Mouse (Mus musculus) cerebellum, adult 8-10 months (tissue): ENCODE results near the gene Trpc2.
"Not testable (repeated sequence)": the region's sequence is repeated elsewhere in the genome, so short reads cannot be mapped to it uniquely, and the experiment has no call there.

Experiments used
- DNase-seq: peaks from one replicate; pipeline ENCODE4 v3.0.0; 2022

Trpc2 gene

DNA sequence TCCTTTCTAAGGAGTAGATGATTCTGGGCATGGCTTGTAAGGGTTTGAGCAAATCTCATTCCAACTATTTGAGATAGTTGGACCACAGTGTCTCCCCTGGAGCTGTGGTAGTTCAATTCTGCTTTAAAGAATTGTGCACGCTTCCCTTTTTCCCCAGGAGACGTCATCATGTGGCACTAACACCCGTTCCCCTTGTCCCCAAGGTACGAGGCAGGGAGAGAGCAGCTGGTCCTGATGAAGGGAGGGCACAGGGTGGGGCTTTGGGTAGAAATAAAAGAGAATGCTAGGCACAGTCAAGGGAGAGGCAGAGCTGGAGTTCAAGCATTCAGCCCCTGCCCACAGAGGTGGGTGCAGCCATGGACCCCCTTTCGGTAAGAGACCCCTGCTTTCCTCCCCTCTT lies at the start of gene Trpc2:
Trpc2 (plus strand) TSS at position 301 of the 400 bp plus-strand sequence.
- DNase-seq: no peak

DNA sequence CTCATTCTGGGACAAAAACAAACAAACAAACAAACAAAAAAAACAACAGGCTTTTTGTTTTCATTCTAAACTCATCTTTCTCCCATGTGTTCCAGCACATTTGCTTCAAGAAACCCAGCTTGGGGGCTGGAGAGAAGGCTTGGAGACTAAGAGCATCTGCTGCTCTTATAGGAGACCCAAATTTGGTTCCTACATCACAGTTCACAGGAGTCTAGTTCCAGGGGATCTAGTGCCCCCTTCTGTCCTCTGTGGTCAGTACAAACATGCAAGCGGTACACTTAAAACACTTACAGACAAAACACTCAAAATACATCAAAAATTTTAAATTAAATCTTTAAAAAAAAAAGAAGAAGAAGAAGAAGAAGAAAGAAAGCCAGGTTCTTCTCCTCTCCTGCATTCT lies 48.0 kb upstream of the Trpc2 start:
- no peak for DNase-seq

DNA sequence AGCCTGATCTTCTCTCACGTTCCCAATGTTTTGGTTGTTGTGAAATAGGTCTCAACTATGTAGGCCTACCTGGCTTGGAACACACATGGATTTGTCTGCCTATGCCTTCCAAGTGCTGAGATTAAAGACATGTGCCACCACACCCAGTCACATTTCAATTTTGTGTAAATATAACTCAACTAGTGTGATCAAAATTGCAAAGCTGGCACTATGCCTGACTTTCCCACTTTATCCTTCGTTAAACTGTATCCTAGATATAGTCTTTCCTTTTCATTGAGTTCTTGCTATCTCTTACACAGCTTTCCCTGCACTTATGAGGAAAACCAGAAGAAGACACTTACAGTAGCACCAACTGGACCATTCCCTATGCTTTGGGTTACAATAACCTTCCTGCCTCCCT lies 47.4 kb upstream of the Trpc2 start:
- no peak for DNase-seq

DNA sequence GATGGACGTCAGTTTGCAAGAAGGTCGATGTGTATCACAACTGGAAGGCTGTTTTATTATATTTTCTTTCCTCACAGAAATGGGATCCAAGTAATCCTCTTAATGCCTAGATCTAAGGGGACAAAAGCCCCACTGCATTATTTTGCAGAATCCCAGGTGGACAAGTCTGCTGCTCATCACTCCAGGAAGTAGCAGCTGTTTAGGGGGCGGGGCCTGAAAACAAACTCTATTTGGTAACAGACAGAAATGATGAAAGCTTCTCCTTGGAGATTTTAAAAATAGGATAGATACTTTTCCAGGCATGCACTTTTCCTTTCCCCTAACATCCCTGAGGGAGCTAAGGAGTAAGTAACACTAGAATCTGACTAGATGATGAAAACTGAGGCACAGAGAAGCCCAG lies 45.6 kb upstream of the Trpc2 start:
- no peak for DNase-seq

DNA sequence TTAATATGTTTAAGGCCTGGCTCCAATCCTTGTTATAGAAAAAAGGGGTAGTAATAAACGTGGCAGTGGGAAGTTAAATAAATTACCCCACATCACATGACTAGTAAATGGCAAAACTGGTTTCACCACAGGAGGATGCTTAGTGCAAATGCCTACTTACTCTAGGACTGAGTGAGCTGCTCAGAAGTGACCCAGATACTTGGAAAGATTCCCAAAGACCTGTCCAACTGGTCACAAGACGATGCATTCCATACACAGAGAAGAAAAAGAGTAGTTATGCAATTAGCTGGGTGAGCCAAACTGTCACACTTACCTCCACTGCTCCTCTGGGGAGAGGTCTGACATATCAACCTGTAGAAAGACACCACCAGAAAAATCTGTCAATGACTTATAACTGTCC lies 40.6 kb upstream of the Trpc2 start:
- DNase-seq: no peak

DNA sequence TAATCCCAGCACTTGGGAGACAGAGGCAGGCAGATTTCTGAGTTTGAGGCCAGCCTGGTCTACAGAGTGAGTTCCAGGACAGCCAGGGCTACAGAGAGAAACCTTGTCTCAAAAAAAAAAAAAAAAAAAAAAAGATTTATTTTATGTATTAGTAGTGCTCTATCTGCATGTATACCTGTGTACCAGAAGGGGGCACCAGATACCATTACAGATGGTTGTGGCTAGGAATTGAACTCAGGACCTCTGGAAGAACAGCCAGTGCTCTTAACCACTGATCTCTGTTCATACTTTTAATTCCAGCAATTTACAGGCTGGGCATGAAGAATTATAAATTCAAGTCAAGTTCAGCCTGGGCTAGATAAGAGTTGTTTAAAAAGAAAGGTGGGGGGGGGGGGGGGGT lies 34.4 kb upstream of the Trpc2 start:
- not testable (repeated sequence) for DNase-seq

DNA sequence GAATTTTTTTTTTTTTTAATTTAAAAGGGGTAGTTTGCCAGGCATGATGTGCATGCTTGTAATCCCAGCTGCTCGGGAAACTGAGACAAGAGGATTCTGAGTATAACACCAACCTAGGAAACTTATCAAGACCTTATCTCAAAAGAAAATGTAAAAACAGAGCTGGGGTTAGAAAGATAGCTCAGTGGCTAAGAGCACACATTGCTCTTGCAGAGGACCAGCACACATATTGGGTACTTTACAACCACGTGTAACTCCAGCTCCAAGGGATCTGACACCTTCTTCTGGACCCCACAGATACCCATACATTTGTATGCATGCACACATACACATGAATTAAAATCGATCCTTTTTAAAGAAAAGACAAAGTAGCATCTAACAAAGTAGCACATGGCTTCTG lies 21.6 kb upstream of the Trpc2 start:
- no peak for DNase-seq

DNA sequence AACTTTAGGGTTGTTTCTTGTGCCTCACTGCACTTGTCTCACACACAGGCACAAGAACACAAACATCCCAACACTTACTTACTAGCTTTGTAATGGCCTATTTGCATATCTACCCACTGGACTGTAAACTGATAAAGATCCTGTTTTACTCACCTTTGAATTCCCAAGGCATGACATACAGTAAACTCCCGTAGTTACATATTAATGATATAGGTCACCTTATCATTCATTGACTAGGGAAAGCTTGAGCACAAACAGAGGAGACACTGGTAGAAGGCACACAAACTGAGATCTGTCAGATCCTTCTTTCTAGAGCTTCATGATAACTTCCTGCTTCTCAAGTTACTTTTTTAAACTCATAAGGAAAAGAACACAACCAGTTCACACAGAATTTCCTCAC lies 20.7 kb upstream of the Trpc2 start:
- DNase-seq: no peak

DNA sequence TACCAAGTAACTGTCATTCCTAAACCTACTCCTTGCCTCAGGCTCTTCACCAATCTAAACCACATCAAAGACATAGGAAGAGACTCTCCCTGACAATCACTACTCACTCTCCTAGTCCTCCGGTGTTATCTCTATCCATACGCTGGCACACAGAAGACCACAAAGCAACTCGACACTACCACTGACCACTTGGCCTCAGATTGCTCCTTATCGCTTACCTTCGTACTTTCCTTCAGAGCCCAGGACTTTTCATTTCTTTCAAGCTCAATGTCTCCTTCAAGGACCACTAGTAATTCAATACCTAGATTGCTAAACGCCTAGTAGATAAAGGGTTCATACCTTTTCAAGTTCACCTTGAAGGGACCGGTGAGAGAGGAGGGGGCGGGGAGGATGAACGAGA lies 19.0 kb upstream of the Trpc2 start:
- DNase-seq: no peak

DNA sequence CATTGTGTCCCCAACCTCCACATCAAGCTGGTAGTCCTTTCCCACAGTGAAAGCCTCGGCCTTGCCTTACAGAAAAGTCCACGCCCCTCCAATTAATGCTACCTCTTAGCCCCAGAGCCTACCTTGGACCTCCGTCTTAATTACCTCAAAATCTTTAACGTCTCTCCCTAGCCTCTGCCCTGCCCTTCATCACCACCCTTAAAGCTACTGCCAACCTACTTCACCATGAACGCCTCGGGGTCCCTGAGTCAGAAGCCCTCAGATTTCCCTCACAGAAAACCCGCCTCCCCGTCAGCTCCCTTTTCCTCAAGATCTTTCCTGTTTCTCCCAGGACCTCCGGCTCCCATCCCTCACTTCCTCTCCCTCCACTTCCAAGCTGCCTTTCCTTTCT lies 18.3 kb upstream of the Trpc2 start:
- DNase-seq: no peak

DNA sequence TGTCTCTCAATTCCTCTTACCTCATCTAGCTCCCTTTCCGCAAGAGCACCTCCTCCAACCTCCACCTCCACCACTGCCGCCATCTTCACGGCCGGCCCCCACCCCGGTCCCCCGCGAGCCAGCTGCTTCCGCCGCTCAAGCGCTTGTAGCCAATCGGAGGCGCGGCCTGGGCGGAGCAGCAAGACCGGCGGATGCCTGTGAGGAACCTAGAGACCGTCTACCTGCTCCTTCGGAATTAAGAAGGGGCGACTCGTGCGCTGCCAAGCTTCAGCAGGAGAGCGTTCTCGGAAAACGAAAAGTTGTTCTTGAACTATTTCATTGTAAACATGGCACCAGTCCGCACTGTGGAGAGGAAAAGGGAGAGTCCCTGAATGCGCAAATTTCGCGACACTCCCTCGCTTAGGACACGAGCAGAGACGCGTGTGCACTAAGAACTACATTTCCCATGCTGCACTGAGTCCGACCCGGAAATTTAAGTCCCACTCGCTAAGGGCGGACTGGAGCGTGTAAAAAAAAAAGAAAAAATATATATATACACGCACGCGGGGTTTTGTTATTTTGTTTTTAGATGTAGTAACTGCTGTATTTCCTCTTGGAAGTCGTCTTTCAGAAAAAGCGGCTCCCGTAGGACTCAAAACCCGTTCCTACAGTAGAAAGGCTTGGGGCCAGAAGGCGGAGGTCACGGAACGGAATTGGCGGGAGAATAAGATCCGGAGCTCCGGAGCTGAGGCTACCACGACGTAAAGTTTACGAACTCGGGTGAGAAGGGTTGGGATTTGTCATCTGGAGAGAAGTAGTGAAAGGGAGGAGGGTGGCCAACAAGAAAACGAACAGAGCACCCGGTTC lies 17.6 kb upstream of the Trpc2 start, which contains the start of the genes Rnf121, Xndc1 and Xntrpc:
Rnf121 (minus strand) TSS at position 424 of the 846 bp plus-strand sequence.
Xndc1 (plus strand) TSS at position 466 of the 846 bp plus-strand sequence.
Xntrpc (plus strand) TSS at position 668 of the 846 bp plus-strand sequence.
- peak; percentile 89 for DNase-seq

DNA sequence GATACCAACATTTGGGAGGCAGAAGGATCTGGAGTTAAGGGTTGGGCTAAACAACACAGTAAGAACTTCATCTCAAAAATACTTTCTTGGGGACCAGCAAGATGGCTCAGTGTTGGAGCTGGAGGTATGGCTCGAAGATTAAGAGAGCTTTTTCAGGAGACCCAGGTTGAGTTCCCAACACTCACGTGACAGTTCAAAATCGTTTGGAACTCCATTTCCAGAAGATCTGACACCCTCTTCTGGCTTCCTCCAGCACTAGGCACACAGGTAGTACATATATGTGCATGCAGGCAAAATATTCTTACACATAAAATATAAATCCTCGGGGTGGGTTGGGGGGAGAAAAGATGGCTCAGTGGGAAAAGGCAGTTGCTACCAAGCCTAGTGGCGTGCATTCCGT lies 16.6 kb upstream of the Trpc2 start:
- DNase-seq: no peak

DNA sequence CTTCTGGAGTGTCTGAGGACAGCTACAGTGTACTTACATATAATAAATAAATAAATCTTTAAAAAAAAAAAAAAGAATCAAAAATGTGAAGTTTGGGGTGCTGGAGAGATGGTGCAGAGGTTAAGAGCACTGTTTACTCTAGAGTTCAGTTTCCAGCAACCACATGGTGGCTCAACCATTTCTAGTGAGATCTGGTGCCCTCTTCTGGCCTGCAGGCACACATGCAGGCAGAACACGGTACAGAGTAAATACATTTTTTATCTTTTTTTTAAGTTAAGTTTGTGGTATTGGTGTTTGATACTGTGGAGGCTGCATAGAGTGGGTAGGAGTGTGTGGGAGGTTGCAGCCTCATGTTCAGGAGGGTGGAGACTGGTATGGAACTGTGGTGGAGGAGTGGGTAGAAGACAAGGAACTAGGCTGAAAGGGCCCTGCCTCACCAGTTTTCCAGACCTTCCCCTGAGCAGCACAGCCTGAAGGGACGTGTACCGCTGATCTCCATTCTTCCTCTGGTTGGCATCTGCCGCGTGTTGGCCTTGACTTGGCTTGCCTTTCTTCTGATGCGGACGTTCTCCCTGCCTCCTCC lies 6.1 kb upstream of the Trpc2 start:
- DNase-seq: no peak

DNA sequence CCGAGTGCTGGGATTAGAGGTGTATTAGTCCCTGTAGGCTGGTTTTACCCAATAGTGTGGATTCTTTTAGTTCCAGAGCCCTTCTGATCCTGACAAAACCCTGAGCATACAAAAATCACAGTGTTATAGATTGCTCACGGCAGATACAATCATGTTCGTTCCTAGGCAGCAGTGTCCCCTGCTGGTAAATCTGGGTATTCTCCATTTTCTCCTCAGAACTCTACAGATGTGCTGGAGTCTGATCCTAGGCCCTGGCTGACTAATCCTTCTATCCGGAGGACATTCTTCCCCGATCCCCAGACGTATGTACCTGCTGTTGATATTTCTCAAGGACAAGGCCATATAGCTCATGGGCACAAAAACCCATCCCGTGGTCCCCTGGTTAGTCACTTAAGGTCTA lies 4.4 kb upstream of the Trpc2 start:
- peak; percentile 30 for DNase-seq

DNA sequence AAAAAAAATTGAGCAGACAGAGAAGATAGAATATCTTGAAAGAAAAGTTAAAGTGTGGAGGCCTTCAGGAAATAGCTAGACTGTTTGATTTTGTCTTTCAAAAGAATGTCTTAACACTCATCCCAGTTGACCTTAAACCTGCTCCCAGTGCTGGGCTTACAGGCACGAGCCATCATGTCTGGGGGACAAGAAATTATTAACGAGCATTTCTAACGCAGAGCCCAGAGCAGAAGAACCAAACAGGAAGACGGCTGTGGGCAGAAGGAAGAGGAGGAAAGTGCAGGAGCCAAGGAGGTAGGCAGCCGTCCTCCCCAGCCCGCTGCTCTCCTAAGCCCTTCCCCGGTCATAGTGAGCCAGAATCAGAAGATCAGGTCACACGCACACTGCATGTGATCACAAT lies 2.6 kb upstream of the Trpc2 start:
- no peak for DNase-seq

DNA sequence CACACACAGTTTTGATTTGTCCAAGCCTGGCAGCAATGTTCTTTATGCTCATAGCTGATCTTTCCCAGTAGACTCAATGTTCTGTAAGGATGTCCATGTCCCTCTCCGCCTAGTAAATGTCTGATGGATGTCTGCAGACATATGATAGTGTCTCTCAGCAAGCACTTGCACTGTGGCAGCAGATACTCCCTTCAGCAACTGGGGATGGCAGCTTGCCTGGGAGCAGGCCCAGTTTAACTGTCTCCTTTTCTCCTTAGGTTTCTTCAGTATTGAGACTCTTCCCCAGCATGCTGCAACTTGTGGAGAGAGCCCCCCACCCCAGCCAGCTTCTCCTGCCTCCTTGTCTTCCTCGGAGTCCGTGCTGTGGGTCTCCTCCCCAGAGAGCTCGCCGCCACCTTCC lies 1.1 kb upstream of the Trpc2 start:
- no peak for DNase-seq

DNA sequence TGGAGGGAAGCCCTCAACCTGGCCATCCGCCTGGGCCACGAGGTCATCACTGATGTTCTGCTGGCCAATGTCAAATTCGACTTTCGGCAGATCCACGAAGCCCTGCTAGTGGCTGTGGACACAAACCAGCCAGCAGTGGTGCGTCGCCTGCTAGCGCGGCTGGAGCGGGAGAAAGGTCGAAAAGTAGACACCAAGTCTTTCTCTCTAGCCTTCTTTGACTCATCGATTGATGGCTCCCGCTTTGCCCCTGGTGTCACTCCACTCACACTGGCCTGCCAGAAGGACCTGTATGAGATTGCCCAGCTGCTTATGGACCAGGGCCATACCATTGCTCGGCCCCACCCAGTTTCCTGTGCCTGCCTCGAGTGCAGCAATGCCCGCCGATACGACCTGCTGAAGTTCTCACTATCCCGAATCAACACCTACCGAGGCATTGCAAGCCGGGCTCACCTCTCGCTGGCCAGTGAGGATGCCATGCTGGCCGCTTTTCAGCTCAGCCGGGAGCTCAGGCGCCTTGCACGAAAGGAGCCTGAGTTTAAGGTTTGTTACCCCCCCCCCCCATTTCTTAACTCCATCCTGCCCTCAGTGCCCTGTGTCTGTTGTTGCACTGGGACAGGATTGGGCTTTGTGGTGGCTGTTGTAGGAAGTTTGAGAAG lies 1.3 kb downstream of the Trpc2 start:
- DNase-seq: no peak

DNA sequence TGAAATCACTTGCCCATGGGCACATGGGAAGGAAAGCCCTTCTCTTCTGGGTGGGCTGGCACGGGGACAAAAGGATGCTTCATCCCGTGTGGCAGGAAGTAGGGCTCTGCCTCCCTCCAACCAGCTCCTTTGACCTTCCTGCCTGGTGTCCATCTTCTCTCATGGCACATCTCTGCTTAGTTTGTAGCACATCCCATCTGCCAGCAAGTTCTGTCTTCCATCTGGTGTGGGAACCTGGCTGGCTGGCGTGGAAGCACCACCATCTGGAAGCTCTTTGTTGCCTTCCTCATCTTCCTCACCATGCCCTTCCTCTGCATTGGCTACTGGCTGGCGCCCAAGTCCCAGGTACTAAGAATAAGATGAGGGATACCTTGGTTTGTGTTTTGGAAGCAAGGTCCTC lies 4.4 kb downstream of the Trpc2 start:
- peak; percentile 26 for DNase-seq

DNA sequence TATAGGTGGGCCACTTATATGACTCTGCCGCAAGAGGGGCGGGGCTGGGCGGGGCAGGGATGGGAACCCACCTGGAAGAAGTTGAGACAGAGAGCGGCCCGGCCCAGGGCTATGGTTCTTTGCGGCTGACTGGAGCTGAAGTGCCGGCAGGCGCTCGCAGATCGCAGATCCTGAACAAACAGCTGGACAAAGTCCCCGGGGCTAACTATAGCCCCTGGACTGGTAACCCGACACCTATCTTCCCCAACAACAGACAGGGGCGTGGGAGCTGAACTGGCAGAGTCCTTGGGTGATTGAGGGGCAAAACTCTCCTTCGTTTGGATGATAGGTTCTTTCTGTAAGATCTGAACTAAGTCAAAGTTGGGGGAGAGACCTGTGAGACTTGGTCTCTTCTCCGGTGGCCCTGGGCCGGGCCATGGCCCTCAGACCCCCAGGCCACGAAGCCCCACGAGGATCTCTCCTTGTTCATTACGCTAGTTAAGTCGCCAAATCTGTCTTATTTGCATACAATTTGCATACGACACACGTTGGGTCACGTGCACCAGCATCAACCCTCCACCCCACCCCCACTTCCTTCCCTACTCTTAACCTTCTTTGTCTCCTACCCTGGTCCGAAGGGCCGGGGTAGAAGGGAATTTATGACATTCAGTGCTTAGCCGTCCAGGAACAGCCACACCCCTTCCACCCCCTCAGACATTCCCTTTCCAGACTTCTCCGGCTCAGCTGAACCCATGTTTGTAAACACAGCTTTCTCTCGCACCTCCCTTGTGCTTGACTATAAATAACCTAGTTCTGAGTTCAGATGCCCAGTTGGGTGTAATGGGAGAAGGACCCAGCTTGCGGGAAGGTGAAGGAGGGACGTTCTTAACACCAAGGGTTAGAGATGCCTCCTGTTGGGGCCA lies 17.1 kb downstream of the Trpc2 start:
- no peak for DNase-seq

DNA sequence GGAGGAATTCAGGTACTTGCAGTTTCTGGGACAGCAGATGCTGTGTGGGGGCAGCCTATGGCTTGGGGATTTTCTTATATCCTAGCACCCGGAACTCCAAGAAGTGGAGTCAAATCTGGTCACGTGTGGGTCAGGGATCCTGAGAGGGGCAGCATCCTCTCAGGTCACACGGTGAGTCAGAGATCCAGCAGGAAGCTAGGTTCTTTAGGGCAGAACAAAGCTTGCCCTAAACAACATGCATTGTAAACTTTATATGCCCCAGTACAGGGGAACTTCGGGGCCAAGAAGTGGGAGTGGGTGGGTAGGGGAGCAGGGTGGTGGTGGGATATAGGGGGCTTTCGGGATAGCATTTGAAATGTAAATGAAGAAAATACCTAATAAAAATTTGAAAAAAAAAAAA lies 18.0 kb downstream of the Trpc2 start:
- DNase-seq: no peak

DNA sequence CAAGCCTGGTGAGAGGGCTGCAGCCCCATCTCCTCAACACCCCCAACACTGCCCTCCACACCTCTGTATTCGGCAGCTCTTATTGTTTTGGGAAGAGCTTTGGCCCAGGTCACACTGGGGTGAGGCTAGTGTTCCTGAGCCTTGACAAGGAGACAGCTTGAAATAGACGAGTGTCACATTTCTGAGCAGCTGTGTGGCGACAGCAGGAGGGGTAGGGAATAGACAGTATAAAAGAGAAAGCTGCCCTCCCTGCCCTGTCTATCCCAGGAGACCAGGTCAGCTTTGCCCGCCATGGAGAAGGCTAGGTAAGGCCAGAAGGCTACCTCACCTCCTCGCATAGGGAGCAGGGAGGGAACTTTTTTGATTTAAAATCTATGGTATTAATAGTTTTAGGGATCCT lies 18.6 kb downstream of the Trpc2 start, which contains the start of gene Art1:
Art1 (plus strand) TSS at position 257 of the 400 bp plus-strand sequence.
- no peak for DNase-seq

DNA sequence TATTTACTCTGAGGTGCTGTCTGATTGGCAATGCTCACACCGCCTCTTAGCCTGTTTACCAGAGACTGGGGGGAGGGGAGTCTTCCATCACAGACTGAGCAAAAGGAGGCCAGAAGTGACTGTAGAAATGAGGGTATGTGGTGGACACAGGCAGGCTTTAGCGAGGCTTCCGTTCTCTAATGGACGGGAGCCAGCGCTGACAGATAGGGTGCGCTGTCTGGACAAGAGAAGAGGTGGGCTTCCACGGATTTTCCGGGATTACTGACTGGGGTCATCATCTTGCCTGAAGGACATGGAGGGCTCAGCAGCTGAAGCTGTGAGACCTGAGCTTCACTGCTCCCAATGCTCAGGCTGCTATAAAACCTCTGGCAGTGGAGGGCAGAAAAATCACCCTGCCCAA lies 19.3 kb downstream of the Trpc2 start:
- no peak for DNase-seq

DNA sequence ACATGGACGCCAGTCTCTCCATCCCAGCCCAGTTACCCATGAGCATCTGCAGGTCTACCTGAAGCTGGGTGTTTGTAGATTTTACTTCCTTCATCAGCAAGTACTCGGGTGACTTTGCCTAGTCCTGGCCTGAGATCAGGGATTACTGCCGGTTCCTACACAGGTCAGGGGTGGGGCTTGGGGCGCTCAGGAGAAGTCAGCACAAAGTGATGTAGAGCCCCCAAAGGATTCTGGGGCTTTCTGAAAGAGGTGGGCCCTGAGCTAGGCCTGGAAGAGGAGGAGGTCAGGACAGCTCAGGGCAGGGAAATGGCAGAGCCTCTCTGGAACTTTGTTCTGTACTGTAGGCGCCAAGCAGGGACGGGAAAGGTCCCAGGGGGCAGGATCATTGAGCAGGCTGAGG lies 19.8 kb downstream of the Trpc2 start:
- no peak for DNase-seq
